Comparison of ENCODE assay signal across 8 mouse cellular contexts in genomic region chr12:112096051-112096732, GRCm38 (mm10). TPM values are rescaled to one million over a fixed set of nuclear protein-coding genes. Genes with fewer than 3 reads are reported as not detected.
DNase-seq lines count a peak whose midpoint lies in the region.

No protein-coding gene starts in this region.

- DNase-seq in left cerebral cortex, adult 18-20 months (ENCODE audit: low spot score in 2 of 2): peak; percentile 65 to 82
- no peak for DNase-seq in left cerebral cortex, postnatal 4 days
- DNase-seq in fat pad, adult 2 months (ENCODE audit: extremely low read depth, low read depth, low spot score): peak; percentile 95
- peak; percentile 73 for DNase-seq in kidney, postnatal 14 days
- DNase-seq in right cerebral cortex, postnatal 36 days (ENCODE audit: low spot score in 2 of 2): peak; percentile 59 to 66
- no peak for DNase-seq in thymus, postnatal 0 days (ENCODE audit: low spot score)
- DNase-seq in layer of hippocampus, adult 9-11 months: no peak
- DNase-seq in embryo, embryonic 10 days (ENCODE audit: low spot score): no peak

- intact Hi-C loops in left cerebral cortex, postnatal 4 days (cut with DNase I): loop anchor here (10.0 kb wide), 1 partner anchor 221 kb away; no protein-coding TSS in a partner anchor

RNA-seq across cellular contexts. Expression of gene Aspg, which starts 10.3 kb away (rescaled TPM):
- total RNA-seq in left cerebral cortex, adult 18-20 months (2021): 1 to 10 TPM; 4.9 to 7.1 TPM
- total RNA-seq in left cerebral cortex, postnatal 4 days (2021): 1 to 10 TPM; 1.2 to 1.4 TPM
- 0.82 and 0.85 TPM in 2 replicates for polyA plus RNA-seq in thymus, postnatal 0 days (2015; fragmentation: Nextera tagmentation; extraction: Ambion mirVana)

RNA-seq across cellular contexts. Expression of gene Kif26a, which starts 49.8 kb away (rescaled TPM):
- total RNA-seq in left cerebral cortex, adult 18-20 months (2021): 1 to 10 TPM; 4.2 to 4.5 TPM
- total RNA-seq in left cerebral cortex, postnatal 4 days (2021): 10 to 100 TPM; 23.0 to 24.6 TPM
- polyA plus RNA-seq in thymus, postnatal 0 days (2015; fragmentation: Nextera tagmentation; extraction: Ambion mirVana): 0.87 and 0.92 TPM in 2 replicates

Comparison
In these comparisons a context has a peak if more than half of its experiments do, and no peak if none do; other contexts are left out.
1. DNase-seq: peak in left cerebral cortex, adult 18-20 months (2 of 2), fat pad, adult 2 months (single experiment), kidney, postnatal 14 days (single experiment) and right cerebral cortex, postnatal 36 days (2 of 2); none in left cerebral cortex, postnatal 4 days (single experiment), thymus, postnatal 0 days (single experiment), layer of hippocampus, adult 9-11 months (single experiment) and embryo, embryonic 10 days (single experiment).
2. RNA of gene Kif26a, which starts 49.8 kb away (total RNA-seq): 23.0 to 24.6 TPM in left cerebral cortex, postnatal 4 days; 4.2 to 4.5 TPM in left cerebral cortex, adult 18-20 months; every median in the first group is over 4 times any median in the second.